In genomic region chr10:3325447-3325846, GRCm38 (mm10) we compare ENCODE assay signal across 11 mouse cellular contexts. TPM values are rescaled to one million over a fixed set of nuclear protein-coding genes. Genes with fewer than 3 reads are reported as not detected.
DNase-seq lines count a peak whose midpoint lies in the region; ATAC-seq and TF ChIP-seq lines count a peak whose summit lies in the region.
"Had no signal": no experiment of that assay in that cellular context is flagged by ENCODE, and none has a peak within 500 bp of the region (broad histone marks: within the 10 kb centered on the region; RNA-seq: fewer than 3 reads in every experiment).

No protein-coding gene starts in this region.

- peak; percentile 27; the same call in 1 of the 2 replicates for TF ChIP-seq CTCF in testis, adult 2 months (IDR thresholded peaks at IDR 0.05; ENCODE audit: control insufficient read depth, insufficient read depth, insufficient replicate concordance, low read depth, low read length)
- peak; percentile 56 for TF ChIP-seq CTCF in kidney, postnatal 0 days (IDR thresholded peaks at IDR 0.05; ENCODE audit: low read depth)

- peak; percentile 49 for DNase-seq in heart, adult 11 months
- DNase-seq in heart, adult 8-10 months (ENCODE audit: low spot score) = no peak
- DNase-seq in testis, postnatal 14 days (ENCODE audit: low spot score) = no peak
- DNase-seq in kidney, postnatal 0 days (ENCODE audit: low spot score) = peak; percentile 37
- DNase-seq in thymus, postnatal 36 days = no peak
- DNase-seq in T-cell, adult 2 months (ENCODE audit: low spot score) = no peak

- ATAC-seq in kidney, postnatal 0 days (replicated peaks; ENCODE audit: low FRiP score, low read depth) = no peak
- ATAC-seq in frontal cortex, adult (ENCODE audit: low TSS enrichment) = no peak

- no peak for TF ChIP-seq POLR2A in testis, adult 2 months (IDR thresholded peaks at IDR 0.05; ENCODE audit: control insufficient read depth, low read depth, low read length)

- 45% methylated on average over 1 of the region's 1 CpGs for WGBS in kidney, postnatal 0 days

- no peak overlapping the region for H3K4me3 ChIP-seq in testis, adult 2 months (ENCODE audit: control insufficient read depth, low read depth, low read length)
- H3K4me3 ChIP-seq in kidney, postnatal 0 days (replicated peaks; ENCODE audit: low read depth, low read length) = no peak overlapping the region
- H3K4me3 ChIP-seq: heart, embryonic 15.5 days; lung, embryonic 15.5 days had no signal

- H3K4me1 ChIP-seq in testis, adult 2 months (ENCODE audit: control insufficient read depth, insufficient read depth, low read length) = no peaks in the 10 kb centered on the region
- no peaks in the 10 kb centered on the region for H3K4me1 ChIP-seq in kidney, postnatal 0 days (replicated peaks; ENCODE audit: insufficient read depth, low read length)
- H3K4me1 ChIP-seq: heart, embryonic 15.5 days; lung, embryonic 15.5 days had no signal

- H3K36me3 ChIP-seq in testis, adult 2 months (ENCODE audit: control insufficient read depth, insufficient read depth, low read length) = no peaks in the 10 kb centered on the region
- H3K36me3 ChIP-seq in kidney, postnatal 0 days (ENCODE audit: insufficient read depth, low read length) = no peaks in the 10 kb centered on the region
- H3K36me3 ChIP-seq: heart, embryonic 15.5 days; lung, embryonic 15.5 days had no signal

- H3K27me3 ChIP-seq in testis, adult 2 months (ENCODE audit: control insufficient read depth, insufficient read depth, low read length) = no peaks in the 10 kb centered on the region
- no peaks in the 10 kb centered on the region for H3K27me3 ChIP-seq in kidney, postnatal 0 days (ENCODE audit: insufficient read depth, low read length)
- H3K27me3 ChIP-seq: heart, embryonic 15.5 days; lung, embryonic 15.5 days had no signal

- no peak overlapping the region for H3K27ac ChIP-seq in testis, adult 2 months (ENCODE audit: control insufficient read depth, insufficient read depth, low read depth, low read length)
- H3K27ac ChIP-seq in kidney, postnatal 0 days = no peak overlapping the region
- H3K27ac ChIP-seq: heart, embryonic 15.5 days; lung, embryonic 15.5 days had no signal

- no peaks in the 10 kb centered on the region for H3K9me3 ChIP-seq in kidney, postnatal 0 days (replicated peaks; ENCODE audit: low read length)
- H3K9me3 ChIP-seq: heart, embryonic 15.5 days; lung, embryonic 15.5 days had no signal

- H3K9ac ChIP-seq in kidney, postnatal 0 days (ENCODE audit: low read depth, low read length) = no peak overlapping the region
- H3K9ac ChIP-seq: heart, embryonic 15.5 days; lung, embryonic 15.5 days had no signal

- H3K4me2 ChIP-seq in kidney, postnatal 0 days (ENCODE audit: low read length) = no peak overlapping the region
- H3K4me2 ChIP-seq: heart, embryonic 15.5 days; lung, embryonic 15.5 days had no signal

RNA-seq across cellular contexts. Expression of gene Ppp1r14c, which starts 40.4 kb away (rescaled TPM):
- total RNA-seq in heart, adult 8-10 months (2022) = 100 to 1,000 TPM; 108 to 192 (median 161) TPM
- 0.11 TPM in 1 of 2 replicates, not detected in the other for polyA plus RNA-seq in testis, adult 2 months (2012; rRNA removed)
- polyA plus RNA-seq in kidney, postnatal 0 days (2015; fragmentation: Nextera tagmentation; extraction: Ambion mirVana) = 3.9 and 4.3 TPM in 2 replicates

RNA-seq across cellular contexts. Expression of gene H60c, which starts 57.9 kb away (rescaled TPM):
- not detected for total RNA-seq in heart, adult 8-10 months (2022)
- polyA plus RNA-seq in testis, adult 2 months (2012; rRNA removed) = not detected in 2 replicates
- 0.07 TPM in 1 of 2 replicates, not detected in the other for polyA plus RNA-seq in kidney, postnatal 0 days (2015; fragmentation: Nextera tagmentation; extraction: Ambion mirVana)
- total RNA-seq: ES-E14 had no signal
- polyA plus RNA-seq: heart, embryonic 15.5 days had no signal

Comparison
In these comparisons a context has a peak if more than half of its experiments do, and no peak if none do; other contexts are left out.
1. DNase-seq: peak in heart, adult 11 months (single experiment) and kidney, postnatal 0 days (single experiment); none in heart, adult 8-10 months (single experiment), testis, postnatal 14 days (single experiment), thymus, postnatal 36 days (0 of 2) and T-cell, adult 2 months (single experiment).